Mouse (Mus musculus) olfactory bulb, adult 2 months (tissue): ENCODE results near the gene Crybg1.

Source experiments
- CTCF ChIP-seq: fragments of 200-500 bp; IDR thresholded peaks from 2 replicates; pipeline ENCODE4 v1.5.1; 2012; ENCODE audit warnings: low read depth, mild to moderate bottlenecking, low read length, moderate library complexity; ENCODE audit not compliant: insufficient read depth
- POLR2A ChIP-seq: fragments of 200-500 bp; IDR thresholded peaks from 2 replicates; pipeline ENCODE4 v1.6.1; 2012; ENCODE audit warnings: mild to moderate bottlenecking, low read depth, low read length, moderate library complexity; ENCODE audit not compliant: insufficient read depth

DNA sequence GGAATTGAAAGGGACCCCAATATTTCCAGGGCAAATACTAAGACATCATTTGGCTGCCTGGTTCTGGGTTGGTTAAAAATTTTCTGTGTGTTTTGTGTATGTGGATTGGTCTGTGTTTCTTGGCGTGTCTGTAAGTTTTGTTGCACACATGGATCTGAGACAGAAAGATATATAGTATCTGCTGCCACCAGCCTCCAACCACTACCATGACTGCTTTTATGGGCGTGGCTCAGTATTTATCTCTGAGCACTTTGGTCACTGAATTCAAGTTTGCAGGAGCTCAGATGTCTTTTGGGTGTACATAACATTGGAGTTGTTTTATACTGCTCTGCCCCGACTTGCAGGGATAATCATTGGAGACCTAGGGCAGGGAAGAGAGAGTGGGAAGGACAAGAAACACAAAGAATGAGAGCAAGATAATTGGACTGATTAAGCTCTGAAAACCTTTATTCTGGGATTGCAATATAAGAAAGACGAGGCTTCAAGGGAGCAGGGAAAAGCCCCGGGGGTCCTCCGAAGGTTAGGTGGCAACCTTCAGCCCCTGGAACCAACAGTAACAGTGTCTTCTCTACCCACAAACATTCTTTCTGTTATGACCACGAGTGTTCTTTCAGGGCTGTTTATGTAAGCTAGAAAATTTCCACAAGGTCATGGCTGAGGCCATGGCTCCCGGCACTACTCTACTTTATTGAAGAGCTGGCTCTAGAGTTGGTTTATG, 15.8 kb upstream of the Crybg1 start:
- no peak for TF ChIP-seq CTCF
- TF ChIP-seq POLR2A = no peak
